Mouse (Mus musculus): Measurements from ENCODE around the gene Cd8b1. TPM values are rescaled to one million over a fixed set of nuclear protein-coding genes. Genes with fewer than 3 reads are reported as not detected.
A peak's percentile ranks its signal among the peaks of the same experiment; 100 is the strongest.
"Not testable (repeated sequence)": the region's sequence is repeated elsewhere in the genome, so short reads cannot be mapped to it uniquely, and the experiment has no call there.

Cd8b1 gene
- polyA plus RNA-seq, 1 experiment from 2014 or later: 0.12 TPM

GRCm38 (mm10) chr6:71298751-71299150, 23.8 kb upstream of the Cd8b1 start:
- ATAC-seq (replicated peaks; ENCODE audit: low FRiP score, low read depth) (no peak), DNase-seq (ENCODE audit: low spot score) (peak; percentile 19)
- peak; percentile 67 for TF ChIP-seq CTCF (IDR thresholded peaks at IDR 0.05; ENCODE audit: low read depth)
- Histone ChIP-seq H3K4me3 (replicated peaks; ENCODE audit: low read depth, low read length) (no peak overlapping the region), H3K27ac (no peak overlapping the region), H3K9me3 (replicated peaks; ENCODE audit: low read length) (no peaks in the 10 kb centered on the region), H3K9ac (ENCODE audit: low read depth, low read length) (no peak overlapping the region), H3K4me2 (ENCODE audit: low read length) (no peak overlapping the region), H3K27me3 (ENCODE audit: insufficient read depth, low read length) (no peaks in the 10 kb centered on the region), H3K36me3 (ENCODE audit: insufficient read depth, low read length) (no peaks in the 10 kb centered on the region), H3K4me1 (replicated peaks; ENCODE audit: insufficient read depth, low read length) (no peaks in the 10 kb centered on the region)
- 37% methylated on average over 3 of the region's 3 CpGs for WGBS

GRCm38 (mm10) chr6:71302097-71302731, 20.4 kb upstream of the Cd8b1 start:
- no peaks in the 10 kb centered on the region for H3K9me3 ChIP-seq (replicated peaks; ENCODE audit: low read length)
- no peak overlapping the region for H3K27ac ChIP-seq
- no peak overlapping the region for H3K9ac ChIP-seq (ENCODE audit: low read depth, low read length)
- ATAC-seq (replicated peaks; ENCODE audit: low FRiP score, low read depth) (no peak), DNase-seq (ENCODE audit: low spot score) (peak; percentile 31)
- TF ChIP-seq CTCF (IDR thresholded peaks at IDR 0.05; ENCODE audit: low read depth): peak; percentile 63
- H3K4me2 ChIP-seq (ENCODE audit: low read length): no peak overlapping the region
- 57% methylated on average over 6 of the region's 6 CpGs for WGBS
- no peaks in the 10 kb centered on the region for H3K4me1 ChIP-seq (replicated peaks; ENCODE audit: insufficient read depth, low read length)
- no peaks in the 10 kb centered on the region for H3K36me3 ChIP-seq (ENCODE audit: insufficient read depth, low read length)
- no peaks in the 10 kb centered on the region for H3K27me3 ChIP-seq (ENCODE audit: insufficient read depth, low read length)
- H3K4me3 ChIP-seq (replicated peaks; ENCODE audit: low read depth, low read length): no peak overlapping the region

DNA sequence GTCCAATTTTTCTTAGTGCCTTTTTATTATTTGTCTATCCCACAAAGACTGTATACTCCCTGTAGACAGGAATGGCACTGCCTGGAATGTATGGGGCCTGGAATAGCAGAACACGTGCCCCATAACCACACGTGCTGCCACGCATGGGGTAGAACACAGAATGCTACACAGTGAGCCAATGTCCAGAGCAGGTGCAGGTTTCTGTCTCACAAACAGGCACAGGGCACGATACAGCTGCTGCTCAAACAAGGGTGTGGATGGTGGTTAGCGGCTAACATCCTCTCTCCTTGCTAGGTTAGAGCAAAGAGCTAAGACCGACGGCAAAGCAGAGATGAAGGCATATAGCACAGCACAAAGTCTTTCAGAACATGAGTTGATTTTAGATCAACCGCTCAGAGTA, 15.1 kb upstream of the Cd8b1 start:
- Histone ChIP-seq H3K9me3 (replicated peaks; ENCODE audit: low read length) (no peaks in the 10 kb centered on the region), H3K4me2 (ENCODE audit: low read length) (no peak overlapping the region), H3K4me3 (replicated peaks; ENCODE audit: low read depth, low read length) (no peak overlapping the region), H3K27ac (no peak overlapping the region), H3K27me3 (ENCODE audit: insufficient read depth, low read length) (no peaks in the 10 kb centered on the region), H3K36me3 (ENCODE audit: insufficient read depth, low read length) (no peaks in the 10 kb centered on the region), H3K4me1 (replicated peaks; ENCODE audit: insufficient read depth, low read length) (no peaks in the 10 kb centered on the region), H3K9ac (ENCODE audit: low read depth, low read length) (no peak overlapping the region)
- ATAC-seq (replicated peaks; ENCODE audit: low FRiP score, low read depth) (no peak), DNase-seq (ENCODE audit: low spot score) (no peak)
- 90% methylated on average over 8 of the region's 8 CpGs for WGBS
- no peak for TF ChIP-seq CTCF (IDR thresholded peaks at IDR 0.05; ENCODE audit: low read depth)

DNA sequence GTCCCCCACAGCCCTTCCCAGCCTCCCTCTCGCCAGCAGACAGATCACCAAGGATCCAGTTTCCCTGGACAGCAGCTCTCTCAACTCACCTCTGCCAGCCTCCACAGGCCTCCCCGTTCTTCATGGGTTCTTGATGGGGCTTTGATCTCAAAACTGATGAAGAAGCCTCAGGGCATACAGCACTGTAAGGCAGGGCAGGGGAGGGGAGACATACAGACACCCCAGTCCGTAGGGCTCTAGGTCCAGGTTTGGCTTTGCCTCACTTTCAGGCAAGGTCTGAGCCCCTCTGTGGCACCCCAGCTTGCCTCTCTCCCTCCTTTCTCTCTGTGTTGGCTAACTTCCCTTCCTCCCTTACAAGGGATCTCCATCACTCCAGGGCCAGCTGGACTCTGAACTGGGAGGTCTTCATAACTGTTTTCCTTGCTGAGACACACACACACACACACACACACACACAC, 733 bp upstream of the Cd8b1 start, which contains the start of gene Smyd1:
Gene Smyd1, minus strand, starts transcription at position 408 of the 458 bp plus-strand sequence.
- WGBS: 69% methylated on average over 3 of the region's 3 CpGs
- Histone ChIP-seq H3K36me3 (ENCODE audit: insufficient read depth, low read length) (no peaks in the 10 kb centered on the region), H3K4me1 (replicated peaks; ENCODE audit: insufficient read depth, low read length) (no peaks in the 10 kb centered on the region), H3K27ac (no peak within 1 kb of the TSS), H3K4me2 (ENCODE audit: low read length) (no peak within 1 kb of the TSS), H3K4me3 (replicated peaks; ENCODE audit: low read depth, low read length) (no peak within 1 kb of the TSS), H3K9ac (ENCODE audit: low read depth, low read length) (no peak within 1 kb of the TSS), H3K27me3 (ENCODE audit: insufficient read depth, low read length) (no peaks in the 10 kb centered on the region), H3K9me3 (replicated peaks; ENCODE audit: low read length) (no peaks in the 10 kb centered on the region)
- TF ChIP-seq CTCF (IDR thresholded peaks at IDR 0.05; ENCODE audit: low read depth): no peak
- DNase-seq (ENCODE audit: low spot score): no peak
- no peak for ATAC-seq (replicated peaks; ENCODE audit: low FRiP score, low read depth)

DNA sequence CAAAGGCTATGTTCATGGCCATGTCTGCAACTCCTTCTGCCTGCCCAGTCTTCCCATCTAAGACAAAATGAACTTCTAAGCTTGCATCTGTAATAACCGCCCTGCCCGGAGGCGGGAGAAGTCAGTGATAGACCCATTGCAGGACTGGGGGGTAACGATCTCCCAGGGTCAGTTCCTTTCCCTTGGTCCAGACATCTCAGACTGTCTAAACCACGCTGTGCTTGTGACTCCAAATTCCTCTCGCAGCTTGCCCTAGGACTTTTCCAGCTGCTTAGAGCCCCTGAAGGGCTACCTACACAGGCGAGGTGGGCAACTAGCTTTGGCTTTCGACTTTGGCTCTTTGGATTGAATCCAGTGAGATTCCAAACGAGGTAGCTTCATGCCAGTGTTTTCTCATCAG, 2.2 kb downstream of the Cd8b1 start:
- no peaks in the 10 kb centered on the region for H3K27me3 ChIP-seq (ENCODE audit: insufficient read depth, low read length)
- H3K4me2 ChIP-seq (ENCODE audit: low read length): no peak overlapping the region
- TF ChIP-seq CTCF (IDR thresholded peaks at IDR 0.05; ENCODE audit: low read depth): no peak
- WGBS: 89% methylated on average over 9 of the region's 9 CpGs
- H3K9ac ChIP-seq (ENCODE audit: low read depth, low read length): no peak overlapping the region
- H3K4me1 ChIP-seq (replicated peaks; ENCODE audit: insufficient read depth, low read length): no peaks in the 10 kb centered on the region
- no peak for DNase-seq (ENCODE audit: low spot score)
- no peaks in the 10 kb centered on the region for H3K9me3 ChIP-seq (replicated peaks; ENCODE audit: low read length)
- no peak for ATAC-seq (replicated peaks; ENCODE audit: low FRiP score, low read depth)
- H3K4me3 ChIP-seq (replicated peaks; ENCODE audit: low read depth, low read length): no peak overlapping the region
- no peaks in the 10 kb centered on the region for H3K36me3 ChIP-seq (ENCODE audit: insufficient read depth, low read length)
- H3K27ac ChIP-seq: no peak overlapping the region

GRCm38 (mm10) chr6:71329881-71330280, 7.3 kb downstream of the Cd8b1 start:
- DNase-seq (ENCODE audit: low spot score): no peak
- no peaks in the 10 kb centered on the region for H3K9me3 ChIP-seq (replicated peaks; ENCODE audit: low read length)
- H3K36me3 ChIP-seq (ENCODE audit: insufficient read depth, low read length): no peaks in the 10 kb centered on the region
- H3K9ac ChIP-seq (ENCODE audit: low read depth, low read length): no peak overlapping the region
- no peak overlapping the region for H3K27ac ChIP-seq
- no peak overlapping the region for H3K4me2 ChIP-seq (ENCODE audit: low read length)
- ATAC-seq (replicated peaks; ENCODE audit: low FRiP score, low read depth): no peak
- no peaks in the 10 kb centered on the region for H3K4me1 ChIP-seq (replicated peaks; ENCODE audit: insufficient read depth, low read length)
- WGBS: 82% methylated on average over 6 of the region's 6 CpGs
- no peak for TF ChIP-seq CTCF (IDR thresholded peaks at IDR 0.05; ENCODE audit: low read depth)
- no peaks in the 10 kb centered on the region for H3K27me3 ChIP-seq (ENCODE audit: insufficient read depth, low read length)
- H3K4me3 ChIP-seq (replicated peaks; ENCODE audit: low read depth, low read length): no peak overlapping the region

DNA sequence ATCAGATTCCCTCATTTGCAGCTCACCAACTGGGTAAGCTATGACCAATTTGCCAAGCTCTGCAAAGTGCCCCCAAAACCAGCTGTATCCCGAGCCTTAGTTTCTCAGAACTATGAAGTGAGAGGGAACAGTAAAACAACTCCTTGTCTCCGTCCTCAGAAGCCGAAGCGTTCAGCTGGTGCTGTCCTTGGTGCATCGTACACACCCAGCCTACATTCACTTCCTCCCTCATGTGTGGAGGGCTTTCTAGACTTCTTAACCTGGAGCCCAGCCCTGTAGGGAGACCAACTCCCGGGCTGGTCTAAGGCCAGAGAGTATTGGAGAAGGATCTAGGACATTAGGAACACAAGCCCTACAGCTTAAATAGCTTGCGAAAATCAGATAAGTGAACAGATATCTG, 7.9 kb downstream of the Cd8b1 start:
- Histone ChIP-seq H3K27ac (no peak overlapping the region), H3K9ac (ENCODE audit: low read depth, low read length) (no peak overlapping the region), H3K9me3 (replicated peaks; ENCODE audit: low read length) (no peaks in the 10 kb centered on the region), H3K4me3 (replicated peaks; ENCODE audit: low read depth, low read length) (no peak overlapping the region), H3K36me3 (ENCODE audit: insufficient read depth, low read length) (no peaks in the 10 kb centered on the region), H3K27me3 (ENCODE audit: insufficient read depth, low read length) (no peaks in the 10 kb centered on the region), H3K4me2 (ENCODE audit: low read length) (no peak overlapping the region), H3K4me1 (replicated peaks; ENCODE audit: insufficient read depth, low read length) (no peaks in the 10 kb centered on the region)
- no peak for DNase-seq (ENCODE audit: low spot score)
- no peak for ATAC-seq (replicated peaks; ENCODE audit: low FRiP score, low read depth)
- WGBS: 78% methylated on average over 7 of the region's 7 CpGs
- TF ChIP-seq CTCF (IDR thresholded peaks at IDR 0.05; ENCODE audit: low read depth): no peak

DNA sequence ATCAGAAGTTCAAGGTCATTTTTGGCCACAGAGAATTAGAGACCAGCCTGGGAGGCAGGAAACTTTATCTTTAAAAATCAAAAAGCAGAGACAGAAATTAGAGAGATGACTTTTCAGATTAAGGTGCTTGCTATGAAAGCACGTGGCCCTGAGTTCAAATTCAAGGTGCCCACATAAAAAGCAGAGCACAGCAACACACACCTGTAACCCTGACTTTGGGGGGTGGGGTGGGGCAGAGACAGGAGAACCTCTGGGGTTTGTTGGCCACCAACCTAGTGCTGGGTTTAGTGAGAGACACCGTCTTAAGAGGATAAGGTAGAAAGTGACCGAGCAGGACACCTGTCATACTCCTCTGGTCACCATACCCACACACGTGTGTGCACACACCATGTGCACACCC, 8.9 kb downstream of the Cd8b1 start:
- ATAC-seq (replicated peaks; ENCODE audit: low FRiP score, low read depth); H3K9me3 ChIP-seq (replicated peaks; ENCODE audit: low read length); H3K4me1 ChIP-seq (replicated peaks; ENCODE audit: insufficient read depth, low read length); H3K36me3 ChIP-seq (ENCODE audit: insufficient read depth, low read length); H3K9ac ChIP-seq (ENCODE audit: low read depth, low read length); H3K4me2 ChIP-seq (ENCODE audit: low read length); DNase-seq (ENCODE audit: low spot score); H3K27ac ChIP-seq; H3K4me3 ChIP-seq (replicated peaks; ENCODE audit: low read depth, low read length); H3K27me3 ChIP-seq (ENCODE audit: insufficient read depth, low read length): not testable (repeated sequence)
- 85% methylated on average over 1 of the region's 4 CpGs for WGBS
